Mouse (Mus musculus) thymus, postnatal 36 days (tissue): ENCODE data around the gene Yipf4.

Experiments used
- DNase-seq, 2 experiments: peaks; one replicate each; pipeline ENCODE4 v3.0.0; 2022; ENCODE audit warnings: mixed read lengths in 2 of 2

Gene Yipf4

GRCm38 (mm10) chr17:74526806-74527653 lies 37.7 kb downstream of the Yipf4 start:
- DNase-seq, result no peak

GRCm38 (mm10) chr17:74527729-74528607 lies 38.7 kb downstream of the Yipf4 start, which contains the start of gene Birc6:
Gene Birc6 (plus strand): TSS chr17:74528295.
- DNase-seq, result peak; percentile 100

GRCm38 (mm10) chr17:74528648-74529532 lies 39.6 kb downstream of the Yipf4 start:
- peak in 1 of 2 experiments; percentile 62 for DNase-seq

GRCm38 (mm10) chr17:74529533-74529824 lies 40.2 kb downstream of the Yipf4 start:
- no peak for DNase-seq

- DNase-seq, result no peak
These were observed 45.7 kb downstream of the Yipf4 start for GRCm38 (mm10) chr17:74534971-74535370.

- no peak for DNase-seq
These were observed 48.2 kb downstream of the Yipf4 start for GRCm38 (mm10) chr17:74537526-74537925.

GRCm38 (mm10) chr17:74543615-74544014 lies 54.3 kb downstream of the Yipf4 start:
- DNase-seq, result no peak
